Mouse (Mus musculus) stomach, postnatal 0 days (tissue): ENCODE results near the gene Onecut1. TPM values are rescaled to one million over a fixed set of nuclear protein-coding genes. Genes with fewer than 3 reads are reported as not detected.
A peak's percentile ranks its signal among the peaks of the same experiment; 100 is the strongest.

Source experiments
- ATAC-seq: fragments of 200-750 bp; cut with Nextera tagmentation; 2 replicates; pipeline ENCODE4 v1.8.0; 2017; ENCODE audit not compliant: low FRiP score, low TSS enrichment
- DNase-seq: peaks from one replicate; pipeline ENCODE4 v3.0.0-alpha.2; 2016; ENCODE audit warnings: low spot score
- H3K27ac ChIP-seq: fragments of 300-500 bp; sonication (generic); replicated peaks from 2 replicates; pipeline ENCODE4 v1.5.1; 2014; ENCODE audit warnings: mild to moderate bottlenecking, control low read depth
- H3K27me3 ChIP-seq: fragments of 300-500 bp; sonication (generic); 2 replicates; pipeline ENCODE4 v1.6.1; 2014; ENCODE audit warnings: low read length; ENCODE audit not compliant: control insufficient read depth, insufficient read depth
- H3K36me3 ChIP-seq: fragments of 300-500 bp; sonication (generic); 2 replicates; pipeline ENCODE4 v1.6.1; 2014; ENCODE audit warnings: low read length, mixed read lengths; ENCODE audit not compliant: control insufficient read depth, insufficient read depth
- H3K4me1 ChIP-seq: fragments of 300-500 bp; sonication (generic); replicated peaks from 2 replicates; pipeline ENCODE4 v1.6.1; 2014; ENCODE audit warnings: antibody characterized with exemption; ENCODE audit not compliant: control insufficient read depth, insufficient read depth
- H3K4me2 ChIP-seq: fragments of 300-500 bp; sonication (generic); replicated peaks from 2 replicates; pipeline ENCODE4 v1.6.1; 2014; ENCODE audit warnings: low read depth, mild to moderate bottlenecking, control low read depth, moderate library complexity
- H3K4me3 ChIP-seq: fragments of 300-500 bp; sonication (generic); 2 replicates; pipeline ENCODE4 v1.5.1; 2014; ENCODE audit warnings: low read depth, low read length, control low read depth
- H3K9ac ChIP-seq: fragments of 300-500 bp; sonication (generic); 2 replicates; pipeline ENCODE4 v1.6.1; 2014; ENCODE audit warnings: mild to moderate bottlenecking, low read length, control low read depth, mixed read lengths
- H3K9me3 ChIP-seq: fragments of 300-500 bp; sonication (generic); 2 replicates; pipeline ENCODE4 v1.6.1; 2016; ENCODE audit warnings: low read length; ENCODE audit not compliant: control insufficient read depth
- CTCF ChIP-seq: IDR thresholded peaks from 2 replicates; pipeline ENCODE4 v1.5.1; 2016; ENCODE audit warnings: antibody characterized with exemption, low read depth, mild to moderate bottlenecking, moderate library complexity
- EP300 ChIP-seq: optimal IDR thresholded peaks from 2 replicates; pipeline ENCODE3; 2016; ENCODE audit warnings: antibody characterized with exemption
- WGBS: fragments of 180-500 bp; shearing (Covaris S2); extraction: QIAGEN DNeasy Blood & Tissue Kit; methylation state at CpG from one replicate; pipeline ENCODE4 v1.1.7; 2014; 5-methylcytosine and 5-hydroxymethylcytosine counted together
- polyA plus RNA-seq: library from polyadenylated mRNA; unstranded; fragments of >200 nt; fragmentation: Nextera tagmentation; extraction: Ambion mirVana; gene quantifications from 2 replicates; pipeline ENCODE4 v1.2.1, GENCODE M21; 2015

Gene Onecut1
- polyA plus RNA-seq, 1 experiment from 2014 or later = 0.10 TPM

DNA sequence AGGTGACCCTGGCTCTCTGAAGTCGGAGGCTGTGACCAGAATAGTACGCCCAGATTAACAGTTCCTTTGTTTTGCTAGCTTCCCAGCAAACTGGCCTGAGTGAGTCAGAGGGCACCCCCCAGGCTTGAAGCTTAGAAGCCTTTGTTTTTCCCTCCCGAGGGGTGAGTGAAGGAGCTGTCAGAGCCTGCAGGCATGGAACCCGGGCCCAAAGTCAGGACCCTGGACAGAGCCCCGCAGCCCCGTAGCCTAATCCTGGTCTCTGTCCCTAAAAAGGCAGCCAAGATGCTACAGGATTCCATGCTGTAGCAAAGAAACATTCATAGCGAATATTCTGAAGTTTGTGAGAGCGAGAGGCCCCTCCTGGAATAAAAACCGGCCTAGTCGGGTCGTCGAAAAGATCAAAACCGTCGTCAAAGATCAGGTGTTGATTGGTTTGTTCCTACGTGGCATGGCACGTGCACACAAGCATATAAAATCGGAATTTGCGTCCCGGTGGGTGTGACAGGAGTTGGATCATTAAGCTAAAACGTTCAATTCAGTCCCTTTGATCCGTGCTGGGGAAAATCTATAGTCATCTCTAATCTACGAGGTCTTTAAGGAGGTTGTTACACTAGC, 6.7 kb downstream of the Onecut1 start:
- H3K9ac ChIP-seq = no peak overlapping the region
- DNase-seq = peak; percentile 42
- H3K4me2 ChIP-seq = no peak overlapping the region
- TF ChIP-seq CTCF (no peak), EP300 (no peak)
- no peaks in the 10 kb centered on the region for H3K4me1 ChIP-seq
- no peaks in the 10 kb centered on the region for H3K9me3 ChIP-seq
- no peak overlapping the region for H3K4me3 ChIP-seq
- H3K36me3 ChIP-seq = no peaks in the 10 kb centered on the region
- WGBS = 9% methylated on average over 22 of the region's 22 CpGs
- H3K27ac ChIP-seq = no peak overlapping the region
- peaks cover 17% of the 10 kb centered on the region; the same call in 1 of the 2 replicates for H3K27me3 ChIP-seq
- no peak for ATAC-seq

DNA sequence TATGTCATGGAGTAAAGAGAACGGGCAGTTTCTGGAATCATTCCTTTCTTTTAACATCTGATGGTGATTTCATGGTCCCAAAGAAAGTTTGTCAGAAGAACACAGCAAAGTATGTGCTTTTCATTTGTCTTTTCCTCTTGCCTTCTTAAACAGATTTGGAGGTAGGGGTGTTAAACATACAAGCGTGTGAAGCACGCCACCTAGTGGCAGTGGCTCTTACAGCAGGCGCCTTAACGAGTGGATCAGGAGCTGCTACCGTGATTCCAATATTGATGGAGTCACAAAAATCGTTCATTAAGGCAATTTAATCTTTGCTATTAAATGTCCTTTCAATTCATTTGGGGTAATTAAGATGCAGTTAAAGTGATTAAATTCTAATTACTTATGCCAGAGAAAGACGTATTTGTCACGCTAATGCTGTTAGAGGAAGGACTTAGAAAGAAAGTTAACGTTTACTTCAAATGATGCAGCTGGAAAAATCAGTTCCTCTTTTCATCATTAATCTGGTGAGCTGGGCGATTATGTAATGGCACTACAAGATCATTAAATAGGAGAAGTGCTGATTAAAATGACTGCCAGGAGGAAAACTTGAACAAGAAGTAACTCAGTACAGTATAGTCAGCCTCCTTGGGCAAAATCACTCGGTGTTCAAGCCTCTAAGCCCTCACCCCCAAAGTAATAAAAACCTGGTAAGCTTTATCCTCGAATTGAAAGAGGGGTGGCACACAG, 9.4 kb downstream of the Onecut1 start:
- WGBS = 17% methylated on average over 13 of the region's 13 CpGs
- TF ChIP-seq CTCF (peak; percentile 94), EP300 (no peak)
- H3K27me3 ChIP-seq = peaks cover 9% of the 10 kb centered on the region; the same call in 1 of the 2 replicates

DNA sequence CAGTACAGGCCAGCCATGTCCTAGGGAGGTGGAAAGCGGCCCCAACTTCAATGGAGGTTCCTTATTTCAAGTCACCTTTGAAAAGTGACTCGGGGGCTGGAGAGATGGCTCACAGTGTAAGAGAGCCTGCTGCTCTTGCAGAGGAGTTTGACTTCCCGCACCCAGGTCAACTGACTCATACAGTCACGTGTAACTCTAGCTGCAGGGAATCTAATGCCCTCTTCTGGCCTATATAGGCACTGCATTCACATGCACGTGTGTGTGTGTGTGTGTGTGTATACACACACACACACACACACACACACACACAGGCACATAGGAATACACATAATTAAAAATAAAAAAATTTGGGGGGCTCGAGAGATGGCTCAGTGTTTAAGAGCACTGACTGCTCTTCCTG, 14.6 kb downstream of the Onecut1 start:
- H3K4me3 ChIP-seq = no peak overlapping the region
- ATAC-seq = no peak
- no peak for DNase-seq
- H3K36me3 ChIP-seq = no peaks in the 10 kb centered on the region
- H3K9me3 ChIP-seq = no peaks in the 10 kb centered on the region
- no peaks in the 10 kb centered on the region for H3K4me1 ChIP-seq
- H3K9ac ChIP-seq = no peak overlapping the region
- TF ChIP-seq EP300 (no peak), CTCF (peak; percentile 38; the same call in 1 of the 2 replicates)
- no peak overlapping the region for H3K4me2 ChIP-seq
- no peak overlapping the region for H3K27ac ChIP-seq
- H3K27me3 ChIP-seq = no peaks in the 10 kb centered on the region
- 64% methylated on average over 6 of the region's 6 CpGs for WGBS

More for the DNA sequence above, 9.4 kb downstream of the Onecut1 start:
- Histone ChIP-seq H3K9me3 (no peaks in the 10 kb centered on the region), H3K4me2 (no peak overlapping the region), H3K27ac (no peak overlapping the region), H3K9ac (no peak overlapping the region), H3K4me3 (no peak overlapping the region), H3K4me1 (no peaks in the 10 kb centered on the region), H3K36me3 (no peaks in the 10 kb centered on the region)
- ATAC-seq (no peak), DNase-seq (peak; percentile 72)

DNA sequence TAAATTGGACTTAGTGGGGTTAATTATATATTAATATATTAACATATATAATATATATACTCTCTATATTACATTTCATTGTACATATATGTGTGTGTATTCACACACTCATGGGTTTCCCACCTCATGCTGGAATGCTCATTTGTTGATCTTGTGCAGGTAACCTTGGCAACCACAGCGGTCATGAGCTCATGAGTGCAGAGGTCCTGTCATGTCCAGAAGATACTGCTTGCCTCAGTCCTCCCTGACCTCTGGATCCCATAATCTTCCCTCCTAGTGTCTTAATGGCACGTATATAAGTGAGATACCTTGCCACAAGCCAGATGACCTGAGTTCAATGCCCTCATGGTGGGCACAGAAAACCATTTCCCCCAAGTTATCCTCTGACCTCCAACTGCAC, 16.0 kb downstream of the Onecut1 start:
- H3K4me2 ChIP-seq = no peak overlapping the region
- H3K9me3 ChIP-seq = no peaks in the 10 kb centered on the region
- no peak overlapping the region for H3K9ac ChIP-seq
- H3K36me3 ChIP-seq = no peaks in the 10 kb centered on the region
- WGBS = 32% methylated on average over 2 of the region's 2 CpGs
- no peak overlapping the region for H3K4me3 ChIP-seq
- DNase-seq (no peak), ATAC-seq (no peak)
- TF ChIP-seq CTCF = no peak
- TF ChIP-seq EP300 = no peak
- H3K27ac ChIP-seq = no peak overlapping the region
- no peaks in the 10 kb centered on the region for H3K27me3 ChIP-seq
- no peaks in the 10 kb centered on the region for H3K4me1 ChIP-seq

DNA sequence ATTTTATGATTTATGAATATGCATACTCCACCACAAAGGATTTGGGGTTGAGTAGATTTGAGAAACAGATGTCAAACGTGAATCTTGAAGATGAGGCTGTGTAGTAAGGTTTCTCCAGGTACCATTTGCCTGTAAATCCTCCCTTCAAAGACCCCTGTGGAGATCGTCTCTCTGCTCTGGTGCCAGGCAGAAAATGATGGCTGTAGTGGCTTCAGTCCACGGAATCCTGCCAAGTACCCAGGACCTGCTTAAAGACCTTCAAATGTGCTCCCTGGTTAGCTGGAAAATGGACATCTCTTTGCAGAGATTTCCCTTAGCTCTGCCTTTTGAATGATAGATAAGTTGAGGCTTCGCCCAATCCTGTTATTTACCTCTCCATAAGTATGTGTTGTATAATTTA, 26.1 kb downstream of the Onecut1 start:
- no peak for TF ChIP-seq CTCF
- TF ChIP-seq EP300 = no peak
- no peaks in the 10 kb centered on the region for H3K9me3 ChIP-seq
- H3K36me3 ChIP-seq = no peaks in the 10 kb centered on the region
- DNase-seq (no peak), ATAC-seq (no peak)
- WGBS = 69% methylated on average over 4 of the region's 4 CpGs
- no peaks in the 10 kb centered on the region for H3K4me1 ChIP-seq
- no peaks in the 10 kb centered on the region for H3K27me3 ChIP-seq
- no peak overlapping the region for H3K9ac ChIP-seq
- no peak overlapping the region for H3K27ac ChIP-seq
- H3K4me2 ChIP-seq = no peak overlapping the region
- no peak overlapping the region for H3K4me3 ChIP-seq

DNA sequence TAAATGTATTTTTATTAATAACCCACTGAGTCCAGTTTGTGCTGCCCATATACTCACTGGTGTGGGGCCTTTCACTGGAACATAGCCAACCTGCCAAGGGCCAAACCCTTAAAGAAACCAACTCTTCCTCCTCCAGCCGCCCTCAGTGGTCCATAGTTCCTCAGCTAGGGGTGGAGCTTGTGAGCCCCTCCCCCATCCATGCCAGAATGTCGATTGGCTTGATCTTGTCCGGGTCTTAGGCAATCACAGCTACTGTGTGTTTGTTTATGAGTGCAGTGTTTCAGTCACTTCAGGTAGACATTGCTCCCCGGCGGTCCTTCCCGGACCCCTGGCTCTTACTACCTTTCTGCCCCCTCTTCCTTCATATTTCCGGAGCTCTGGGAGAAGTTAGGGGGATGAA, 35.0 kb downstream of the Onecut1 start:
- 86% methylated on average over 7 of the region's 7 CpGs for WGBS
- Histone ChIP-seq H3K4me2 (no peak overlapping the region), H3K9me3 (no peaks in the 10 kb centered on the region), H3K9ac (no peak overlapping the region), H3K4me3 (no peak overlapping the region), H3K4me1 (no peaks in the 10 kb centered on the region), H3K27ac (no peak overlapping the region), H3K27me3 (no peaks in the 10 kb centered on the region), H3K36me3 (no peaks in the 10 kb centered on the region)
- no peak for TF ChIP-seq EP300
- TF ChIP-seq CTCF = no peak
- ATAC-seq (no peak), DNase-seq (no peak)
